Comparison of ENCODE assay signal across 17 mouse cellular contexts in the genomic region with DNA sequence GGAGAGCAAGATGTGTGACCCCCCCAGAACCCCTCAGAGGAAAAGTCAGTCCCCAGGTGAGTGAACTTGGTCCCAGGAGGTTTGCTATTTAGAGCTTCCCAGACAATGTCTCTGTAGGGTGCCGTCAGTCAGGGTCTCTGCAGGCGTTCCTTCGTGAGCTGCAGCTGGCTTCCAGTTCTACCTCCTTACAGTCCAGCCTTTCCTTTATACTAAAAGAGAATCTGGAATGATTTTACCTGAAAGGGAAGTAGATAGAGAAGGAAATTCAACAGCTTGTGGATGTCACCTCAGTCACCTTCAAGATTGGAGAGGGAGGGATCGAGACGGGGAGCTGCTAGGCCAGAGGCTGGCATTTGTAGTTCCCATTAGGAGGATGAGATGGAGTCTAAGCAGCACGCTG.
"Had no signal": no experiment of that assay in that cellular context is flagged by ENCODE, and none has a peak within 500 bp of the region (broad histone marks: within the 10 kb centered on the region; RNA-seq: fewer than 3 reads in every experiment).

No protein-coding gene starts in this region.

- H3K36me3 ChIP-seq: lung, embryonic 15.5 days; neural tube, embryonic 12.5 days; stomach, embryonic 15.5 days had no signal

- H3K9ac ChIP-seq: lung, embryonic 15.5 days; midbrain, embryonic 13.5 days; midbrain, embryonic 15.5 days; neural tube, embryonic 12.5 days; stomach, embryonic 15.5 days had no signal

- ATAC-seq: lung, postnatal 0 days; midbrain, embryonic 13.5 days; midbrain, embryonic 15.5 days had no signal

- H3K27ac ChIP-seq: lung, embryonic 15.5 days; macrophage; midbrain, embryonic 13.5 days; midbrain, embryonic 15.5 days; neural tube, embryonic 12.5 days; stomach, embryonic 15.5 days; stomach, postnatal 0 days had no signal

- H3K4me2 ChIP-seq: lung, embryonic 15.5 days; midbrain, embryonic 11.5 days; midbrain, embryonic 13.5 days; midbrain, embryonic 15.5 days; neural tube, embryonic 12.5 days; stomach, embryonic 15.5 days had no signal

- H3K27me3 ChIP-seq: lung, embryonic 15.5 days; megakaryocyte, embryonic 14.5 days; midbrain, embryonic 13.5 days; midbrain, embryonic 15.5 days; neural tube, embryonic 12.5 days; stomach, embryonic 15.5 days had no signal

- H3K9me3 ChIP-seq: lung, embryonic 15.5 days; megakaryocyte, embryonic 14.5 days; midbrain, embryonic 13.5 days; midbrain, embryonic 15.5 days; neural tube, embryonic 12.5 days; stomach, embryonic 15.5 days had no signal

- H3K4me3 ChIP-seq: lung, embryonic 15.5 days; megakaryocyte, embryonic 14.5 days; midbrain, embryonic 13.5 days; midbrain, embryonic 15.5 days; neural tube, embryonic 12.5 days; stomach, embryonic 15.5 days had no signal

- DNase-seq: lung, adult 2 months; lung, postnatal 14 days; lung, postnatal 36 days; right cerebral cortex, postnatal 14 days; thymus, adult 2 months; thymus, postnatal 14 days; thymus, postnatal 36 days had no signal
